Mouse (Mus musculus) lung, postnatal 0 days (tissue): ENCODE data around the gene Sertad2. TPM values are rescaled to one million over a fixed set of nuclear protein-coding genes. Genes with fewer than 3 reads are reported as not detected.

Experiments
- ATAC-seq: fragments of 200-750 bp; cut with Nextera tagmentation; 2 replicates; pipeline ENCODE4 v1.8.0; 2017; ENCODE audit warnings: moderate library complexity
- DNase-seq: peaks from one replicate; pipeline ENCODE4 v3.0.0-alpha.2; 2016; ENCODE audit warnings: low spot score
- H3K27ac ChIP-seq: fragments of 300-500 bp; sonication (generic); 2 replicates; pipeline ENCODE4 v1.5.1; 2014; ENCODE audit warnings: antibody characterized with exemption, mild to moderate bottlenecking, low read length, mixed read lengths
- H3K27me3 ChIP-seq: fragments of 300-500 bp; sonication (generic); replicated peaks from 2 replicates; pipeline ENCODE4 v1.6.1; 2014; ENCODE audit warnings: low read length, mixed read lengths; ENCODE audit not compliant: insufficient read depth
- H3K36me3 ChIP-seq: fragments of 300-500 bp; sonication (generic); 2 replicates; pipeline ENCODE4 v1.6.1; 2014; ENCODE audit warnings: low read length, mixed read lengths; ENCODE audit not compliant: insufficient read depth
- H3K4me1 ChIP-seq: fragments of 300-500 bp; sonication (generic); 2 replicates; pipeline ENCODE4 v1.6.1; 2014; ENCODE audit warnings: antibody characterized with exemption, low read depth, low read length, mixed read lengths; ENCODE audit not compliant: insufficient read depth
- H3K4me2 ChIP-seq: fragments of 300-500 bp; sonication (generic); replicated peaks from 2 replicates; pipeline ENCODE4 v1.6.1; 2014; ENCODE audit warnings: low read depth, mild to moderate bottlenecking, low read length, moderate library complexity, mixed read lengths
- H3K4me3 ChIP-seq: fragments of 300-500 bp; sonication (generic); 2 replicates; pipeline ENCODE4 v1.5.1; 2014; ENCODE audit warnings: low read depth, low read length
- H3K9ac ChIP-seq: fragments of 300-500 bp; sonication (generic); replicated peaks from 2 replicates; pipeline ENCODE4 v1.6.1; 2014; ENCODE audit warnings: low read depth, mild to moderate bottlenecking
- H3K9me3 ChIP-seq: fragments of 300-500 bp; sonication (generic); 2 replicates; pipeline ENCODE4 v1.6.1; 2016; ENCODE audit warnings: low read length, mixed read lengths
- CTCF ChIP-seq: IDR thresholded peaks from 2 replicates; pipeline ENCODE4 v1.5.1; 2016; ENCODE audit warnings: antibody characterized with exemption, mild to moderate bottlenecking
- EP300 ChIP-seq: IDR thresholded peaks from 2 replicates; pipeline ENCODE4 v1.6.1; 2016; ENCODE audit warnings: antibody characterized with exemption, mild to moderate bottlenecking, control low read depth
- WGBS: fragments of 180-500 bp; shearing (Covaris S2); extraction: QIAGEN DNeasy Blood & Tissue Kit; methylation state at CpG from one replicate; pipeline ENCODE4 v1.1.7; 2014; 5-methylcytosine and 5-hydroxymethylcytosine counted together
- polyA plus RNA-seq: library from polyadenylated mRNA; unstranded; fragments of >200 nt; fragmentation: Nextera tagmentation; extraction: Ambion mirVana; gene quantifications from 2 replicates; pipeline ENCODE4 v1.2.1, GENCODE M21; 2015

Sertad2 gene
- polyA plus RNA-seq, 1 experiment from 2014 or later: 43.6 TPM

DNA sequence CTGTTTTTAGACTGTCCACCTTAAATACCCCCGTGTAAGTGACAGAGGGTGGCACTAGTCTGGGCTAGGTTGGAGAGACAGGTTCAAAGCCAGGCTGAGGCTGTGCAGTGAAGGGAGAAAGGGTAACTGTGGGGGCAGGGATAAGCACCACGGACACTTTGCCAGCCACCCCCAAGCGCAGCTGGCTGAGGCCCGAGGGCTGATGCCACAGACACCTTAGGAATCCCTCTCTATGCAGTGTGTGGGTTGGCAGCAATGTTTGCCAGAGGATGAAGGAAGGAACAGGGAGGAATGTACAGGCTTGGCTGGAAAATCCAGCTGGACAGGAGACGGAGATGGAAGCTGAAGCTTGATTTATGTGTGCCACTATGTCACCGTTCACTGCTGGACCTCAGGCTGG lies 129.5 kb downstream of the Sertad2 start:
- Histone ChIP-seq H3K4me2 (no peak overlapping the region), H3K27ac (no peak overlapping the region), H3K9ac (no peak overlapping the region), H3K4me1 (no peaks in the 10 kb centered on the region; the same call in 1 of the 2 replicates), H3K27me3 (no peaks in the 10 kb centered on the region), H3K36me3 (no peaks in the 10 kb centered on the region), H3K4me3 (no peak overlapping the region), H3K9me3 (no peaks in the 10 kb centered on the region)
- DNase-seq (no peak), ATAC-seq (no peak)
- 49% methylated on average over 6 of the region's 6 CpGs for WGBS
- no peak for TF ChIP-seq EP300
- TF ChIP-seq CTCF: no peak

- Histone ChIP-seq H3K4me1 (no peaks in the 10 kb centered on the region), H3K4me2 (no peak overlapping the region), H3K27me3 (no peaks in the 10 kb centered on the region), H3K9ac (no peak overlapping the region), H3K36me3 (no peaks in the 10 kb centered on the region), H3K4me3 (no peak overlapping the region), H3K27ac (no peak overlapping the region), H3K9me3 (no peaks in the 10 kb centered on the region)
- ATAC-seq (no peak), DNase-seq (no peak)
- TF ChIP-seq CTCF (no peak), EP300 (no peak)
- WGBS: 80% methylated on average over 2 of the region's 2 CpGs
Observed at GRCm38 (mm10) chr11:20679396-20679795, 136.3 kb downstream of the Sertad2 start.

DNA sequence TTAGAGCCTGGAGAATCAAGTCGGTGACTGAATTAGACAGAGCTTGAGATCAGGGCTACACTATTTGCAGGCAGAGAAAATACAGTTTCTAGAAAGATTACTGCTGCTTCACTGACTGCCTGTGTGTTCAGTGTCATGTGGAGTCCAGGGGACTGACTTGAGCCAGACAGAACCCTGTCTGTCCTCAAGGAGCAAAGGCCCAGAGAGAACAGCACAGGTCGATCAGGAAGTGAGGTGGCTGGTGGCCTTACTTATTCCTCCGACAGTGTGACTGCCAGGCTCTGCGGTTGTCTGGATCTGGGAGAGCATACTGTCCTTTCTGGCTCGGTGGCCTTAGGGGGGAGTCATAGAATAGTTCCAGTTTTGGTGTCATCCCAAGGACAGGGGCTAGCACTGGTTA lies 137.7 kb downstream of the Sertad2 start:
- H3K27me3 ChIP-seq: no peaks in the 10 kb centered on the region
- H3K9me3 ChIP-seq: no peaks in the 10 kb centered on the region
- TF ChIP-seq EP300: no peak
- TF ChIP-seq CTCF: no peak
- H3K4me1 ChIP-seq: no peaks in the 10 kb centered on the region
- H3K4me2 ChIP-seq: no peak overlapping the region
- H3K36me3 ChIP-seq: 0 out of 2 replicates have a peak, but pooled peaks cover under 1% of the 10 kb centered on the region
- H3K9ac ChIP-seq: no peak overlapping the region
- whole genome bisulfite sequencing: 89% methylated on average over 5 of the region's 5 CpGs
- no peak overlapping the region for H3K27ac ChIP-seq
- H3K4me3 ChIP-seq: no peak overlapping the region
- ATAC-seq: no peak
- DNase-seq: no peak

- Histone ChIP-seq H3K9ac (no peak overlapping the region), H3K4me1 (no peaks in the 10 kb centered on the region), H3K4me3 (no peak overlapping the region), H3K27me3 (no peaks in the 10 kb centered on the region), H3K36me3 (0 out of 2 replicates have a peak, but pooled peaks cover 3% of the 10 kb centered on the region), H3K4me2 (no peak overlapping the region), H3K27ac (no peak overlapping the region), H3K9me3 (no peaks in the 10 kb centered on the region)
- WGBS: 89% methylated on average over 5 of the region's 5 CpGs
- ATAC-seq (no peak), DNase-seq (no peak)
- TF ChIP-seq EP300 (no peak), CTCF (no peak)
Observed at GRCm38 (mm10) chr11:20681679-20682078, 138.6 kb downstream of the Sertad2 start.

DNA sequence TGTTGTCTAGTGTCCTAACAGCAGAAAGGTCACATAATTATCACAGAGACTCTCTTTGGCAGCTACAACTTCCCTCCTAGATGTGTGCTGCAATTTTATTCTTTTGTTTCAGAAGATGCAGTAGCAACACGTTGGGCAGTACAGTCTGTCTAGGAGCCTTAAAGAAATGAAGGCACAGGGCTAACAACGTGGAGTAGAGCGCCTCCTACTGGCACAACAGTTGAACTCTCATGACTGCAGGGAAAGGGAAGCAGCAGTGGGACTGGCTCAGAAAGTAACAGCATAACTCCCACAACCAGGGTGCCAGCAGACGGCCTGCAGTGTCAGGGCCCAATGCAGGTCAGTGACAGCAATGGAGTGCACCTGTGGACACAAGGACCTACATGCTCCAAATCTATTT lies 147.9 kb downstream of the Sertad2 start:
- Histone ChIP-seq H3K27ac (no peak overlapping the region), H3K4me2 (no peak overlapping the region), H3K27me3 (no peaks in the 10 kb centered on the region), H3K9ac (no peak overlapping the region), H3K9me3 (no peaks in the 10 kb centered on the region), H3K4me1 (no peaks in the 10 kb centered on the region), H3K4me3 (no peak overlapping the region), H3K36me3 (0 out of 2 replicates have a peak, but pooled peaks cover under 1% of the 10 kb centered on the region)
- WGBS: 6% methylated on average over 4 of the region's 4 CpGs
- TF ChIP-seq CTCF (peak; percentile 98), EP300 (no peak)
- peak; percentile 91 for DNase-seq
- peak; percentile 76 for ATAC-seq

Other genes with a start within 250 kb of the Sertad2 start
- 17.5 and 17.7 TPM in 2 replicates for gene Slc1a4, start 210.5 kb upstream of the Sertad2 start, polyA plus RNA-seq
- gene Aftph, start 198.3 kb downstream of the Sertad2 start, polyA plus RNA-seq: 17.8 and 19.4 TPM in 2 replicates